Comparison of ENCODE assay signal across 13 mouse cellular contexts in genomic region chr7:116222288-116223009, GRCm38 (mm10).
DNase-seq lines count a peak whose midpoint lies in the region; ATAC-seq and TF ChIP-seq lines count a peak whose summit lies in the region.
"Had no signal": no experiment of that assay in that cellular context is flagged by ENCODE, and none has a peak within 500 bp of the region (broad histone marks: within the 10 kb centered on the region; RNA-seq: fewer than 3 reads in every experiment).

No protein-coding gene starts in this region.

- H3K9me3 ChIP-seq in heart, embryonic 12.5 days (replicated peaks) = no peaks in the 10 kb centered on the region
- H3K9me3 ChIP-seq in lung, embryonic 16.5 days (ENCODE audit: control insufficient read depth, low read length) = no peaks in the 10 kb centered on the region
- H3K9me3 ChIP-seq in stomach, embryonic 15.5 days = no peaks in the 10 kb centered on the region
- H3K9me3 ChIP-seq: embryonic facial prominence, embryonic 15.5 days; limb, embryonic 13.5 days had no signal

- H3K9ac ChIP-seq in heart, embryonic 12.5 days = no peak overlapping the region
- no peak overlapping the region for H3K9ac ChIP-seq in lung, embryonic 16.5 days (ENCODE audit: low read length)
- H3K9ac ChIP-seq in liver, adult 2 months (ENCODE audit: low read depth, low read length) = no peak overlapping the region
- no peak overlapping the region for H3K9ac ChIP-seq in stomach, embryonic 15.5 days
- H3K9ac ChIP-seq: embryonic facial prominence, embryonic 15.5 days; limb, embryonic 13.5 days had no signal

- H3K4me2 ChIP-seq in heart, embryonic 12.5 days = peak overlapping the region; percentile 31; the same call in 1 of the 2 replicates
- H3K4me2 ChIP-seq in lung, embryonic 16.5 days (ENCODE audit: low read depth, low read length) = no peak overlapping the region
- no peak overlapping the region for H3K4me2 ChIP-seq in stomach, embryonic 15.5 days
- H3K4me2 ChIP-seq: embryonic facial prominence, embryonic 15.5 days; limb, embryonic 13.5 days had no signal

- TF ChIP-seq POLR2A in liver, adult 2 months (IDR thresholded peaks at IDR 0.05; ENCODE audit: extremely low read depth, insufficient read depth, low read length) = no peak

- H3K27me3 ChIP-seq in heart, embryonic 12.5 days (replicated peaks) = no peaks in the 10 kb centered on the region
- H3K27me3 ChIP-seq in lung, embryonic 16.5 days (ENCODE audit: control insufficient read depth, insufficient read depth, low read depth, low read length) = no peaks in the 10 kb centered on the region
- no peaks in the 10 kb centered on the region for H3K27me3 ChIP-seq in liver, adult 2 months (ENCODE audit: control insufficient read depth, insufficient read depth, low read length)
- H3K27me3 ChIP-seq in stomach, embryonic 15.5 days (replicated peaks) = no peaks in the 10 kb centered on the region
- H3K27me3 ChIP-seq: embryonic facial prominence, embryonic 15.5 days; limb, embryonic 13.5 days had no signal

- no peak for ATAC-seq in heart, embryonic 12.5 days (ENCODE audit: insufficient number of reproducible peaks, low FRiP score)
- peak; percentile 27; the same call in 1 of the 2 replicates for ATAC-seq in lung, embryonic 16.5 days (ENCODE audit: low read depth)
- ATAC-seq in stomach, embryonic 15.5 days (ENCODE audit: insufficient read depth, low FRiP score, low read depth) = peak; percentile 84
- ATAC-seq: CD4-positive, CD25-positive, alpha-beta regulatory T cell, adult 4 months had no signal

- H3K36me3 ChIP-seq in heart, embryonic 12.5 days = peaks cover 7% of the 10 kb centered on the region; the same call in 1 of the 2 replicates
- H3K36me3 ChIP-seq in lung, embryonic 16.5 days (ENCODE audit: control insufficient read depth, insufficient read depth, low read length) = no peaks in the 10 kb centered on the region
- H3K36me3 ChIP-seq in liver, adult 2 months (ENCODE audit: control insufficient read depth, insufficient read depth, low read length) = no peaks in the 10 kb centered on the region
- no peaks in the 10 kb centered on the region for H3K36me3 ChIP-seq in stomach, embryonic 15.5 days
- H3K36me3 ChIP-seq: embryonic facial prominence, embryonic 15.5 days; limb, embryonic 13.5 days had no signal

- H3K27ac ChIP-seq in heart, embryonic 12.5 days (ENCODE audit: poor library complexity, severe bottlenecking) = peak overlapping the region; percentile 39; the same call in 1 of the 2 replicates
- H3K27ac ChIP-seq in lung, embryonic 16.5 days (ENCODE audit: low read length) = peak overlapping the region; percentile 44
- no peak overlapping the region for H3K27ac ChIP-seq in liver, adult 2 months (replicated peaks; ENCODE audit: insufficient read depth, low read depth, low read length)
- peak overlapping the region; percentile 46; the same call in 1 of the 2 replicates for H3K27ac ChIP-seq in stomach, embryonic 15.5 days
- H3K27ac ChIP-seq: embryonic facial prominence, embryonic 15.5 days; limb, embryonic 13.5 days had no signal

- no peak overlapping the region for H3K4me3 ChIP-seq in heart, embryonic 12.5 days
- H3K4me3 ChIP-seq in lung, embryonic 16.5 days (ENCODE audit: low read length) = no peak overlapping the region
- H3K4me3 ChIP-seq in liver, adult 2 months (ENCODE audit: insufficient read depth, low read depth, low read length) = no peak overlapping the region
- no peak overlapping the region for H3K4me3 ChIP-seq in stomach, embryonic 15.5 days (replicated peaks)
- H3K4me3 ChIP-seq: embryonic facial prominence, embryonic 15.5 days; limb, embryonic 13.5 days had no signal

- intact Hi-C loops in heart, postnatal 25 days (cut with DNase I) = no loop called here

- TF ChIP-seq CTCF in liver, adult 2 months (IDR thresholded peaks at IDR 0.05; ENCODE audit: low read depth, low read length) = 0 out of 2 replicates have a peak, but pooled peaks have one; percentile 11

- peaks cover 69% of the 10 kb centered on the region for H3K4me1 ChIP-seq in heart, embryonic 12.5 days (replicated peaks)
- H3K4me1 ChIP-seq in lung, embryonic 16.5 days (replicated peaks; ENCODE audit: control insufficient read depth, insufficient read depth, low read length) = peaks cover 32% of the 10 kb centered on the region
- peaks cover 3% of the 10 kb centered on the region; the same call in 1 of the 2 replicates for H3K4me1 ChIP-seq in liver, adult 2 months (ENCODE audit: control insufficient read depth, insufficient read depth, low read length)
- peaks cover 21% of the 10 kb centered on the region for H3K4me1 ChIP-seq in stomach, embryonic 15.5 days

- peaks cover 7% of the 10 kb centered on the region; the same call in 1 of the 2 replicates for H3K79me2 ChIP-seq in liver, adult 2 months (ENCODE audit: control insufficient read depth, insufficient read depth, low read length)

- WGBS in heart, embryonic 12.5 days = 44% methylated on average over 8 of the region's 8 CpGs
- 30% methylated on average over 8 of the region's 8 CpGs for WGBS in lung, embryonic 16.5 days
- 26% methylated on average over 8 of the region's 8 CpGs for WGBS in liver, adult 2 months
- WGBS in stomach, embryonic 15.5 days = 48% methylated on average over 8 of the region's 8 CpGs

- no peak for DNase-seq in heart, postnatal 25 days (ENCODE audit: low spot score)
- DNase-seq in lung, adult 18-20 months = no peak
- DNase-seq in liver, adult 2 months (ENCODE audit: extremely low read depth, low read depth, low spot score) = peak; percentile 66
- no peak for DNase-seq in gastrocnemius, adult 8-10 months (ENCODE audit: low spot score in 2 of 2)
- no peak for DNase-seq in thymus, postnatal 4 days
- DNase-seq: right cerebral cortex, postnatal 25 days; thymus, adult 2 months had no signal
